Mouse (Mus musculus) thymus, adult 2 months (tissue): ENCODE data around the gene Gm8180.
"Not testable (repeated sequence)": the region's sequence is repeated elsewhere in the genome, so short reads cannot be mapped to it uniquely, and the experiment has no call there.

Experiments used
- CTCF ChIP-seq: fragments of 200-500 bp; IDR thresholded peaks from 2 replicates; pipeline ENCODE4 v1.5.1; 2012; ENCODE audit warnings: mild to moderate bottlenecking, control low read depth, low read length, moderate library complexity, borderline replicate concordance; ENCODE audit not compliant: control insufficient read depth, poor library complexity, insufficient read depth; ENCODE audit errors: extremely low read depth
- POLR2A ChIP-seq: fragments of 200-500 bp; IDR thresholded peaks from 2 replicates; pipeline ENCODE4 v1.6.1; 2012; ENCODE audit warnings: mild to moderate bottlenecking, low read length, control low read depth, moderate library complexity; ENCODE audit not compliant: control insufficient read depth, poor library complexity, insufficient read depth; ENCODE audit errors: extremely low read depth

DNA sequence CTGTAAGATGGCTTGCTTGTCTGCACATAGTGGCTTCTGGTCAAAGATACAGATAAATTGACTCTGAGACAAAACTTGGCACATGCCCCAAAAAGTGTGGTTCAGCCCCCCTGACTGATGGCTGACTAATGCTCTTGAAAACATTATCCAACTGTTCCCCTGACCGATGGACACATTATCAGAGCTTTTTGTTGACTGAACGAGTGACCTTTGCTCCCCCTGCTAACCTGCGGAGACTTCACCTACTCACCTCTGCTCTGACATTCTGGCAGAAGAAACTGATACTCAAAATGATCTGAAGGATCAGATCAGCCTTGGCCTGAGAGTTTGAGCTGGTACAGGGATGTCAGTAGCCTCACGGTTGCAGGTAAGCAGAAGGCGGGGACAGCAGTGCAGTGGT, 9.3 kb upstream of the Gm8180 start:
- not testable (repeated sequence) for TF ChIP-seq CTCF, POLR2A
